8 mouse cellular contexts compared by ENCODE assay signal in the genomic region with DNA sequence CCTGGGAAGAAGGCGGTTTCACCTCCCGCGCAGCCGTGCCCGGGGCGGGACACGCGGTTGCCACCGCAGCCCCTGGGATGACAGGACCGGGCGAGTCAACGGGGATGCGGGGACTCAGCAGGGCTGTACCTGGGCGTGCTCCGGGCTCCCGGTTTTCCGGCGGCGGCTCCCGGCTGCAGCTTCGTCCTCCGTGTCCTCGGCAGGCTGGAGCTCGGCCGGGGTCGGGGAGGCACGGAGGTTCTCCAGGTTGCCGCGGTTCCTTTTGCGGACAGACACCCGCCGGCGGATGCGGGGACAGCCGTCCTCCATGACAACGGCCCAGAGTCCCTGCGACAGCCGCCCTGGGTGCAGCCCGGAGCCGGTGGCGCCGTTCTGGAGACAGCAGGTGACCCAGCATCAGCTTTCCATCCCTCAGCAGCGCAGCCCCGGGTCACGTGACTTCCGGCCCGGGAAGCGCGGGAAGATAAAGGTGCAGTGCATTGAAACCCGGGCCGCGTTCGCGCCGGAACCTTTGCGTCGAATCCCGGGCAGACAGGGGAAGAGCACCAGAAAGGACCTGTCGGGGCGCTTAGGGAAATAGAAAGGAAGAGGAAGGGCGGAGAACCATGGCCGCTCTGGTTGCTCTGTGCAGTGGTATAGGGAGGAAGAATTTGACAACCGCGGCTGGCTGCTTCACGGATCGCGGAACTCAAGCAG. TPM values are rescaled to one million over a fixed set of nuclear protein-coding genes. Genes with fewer than 3 reads are reported as not detected.
DNase-seq lines count a peak whose midpoint lies in the region; ATAC-seq and TF ChIP-seq lines count a peak whose summit lies in the region.

A gene (minus strand): TSS at position 434 of the 696 bp plus-strand sequence.
A gene (plus strand): TSS at position 463 of the 696 bp plus-strand sequence.

- 0 out of 2 replicates have a peak, but pooled peaks have one; percentile 21 for TF ChIP-seq POLR2A in bone marrow macrophage, adult 2 months (IDR thresholded peaks at IDR 0.05; ENCODE audit: borderline replicate concordance, low read depth, low read length)
- peak; percentile 76 for TF ChIP-seq POLR2A in embryonic fibroblast, embryonic 13.5 days (IDR thresholded peaks at IDR 0.05; ENCODE audit: low read depth, low read length)

- ATAC-seq in kidney, embryonic 15.5 days (replicated peaks; ENCODE audit: low FRiP score), result peak; percentile 97
- ATAC-seq in monocyte, adult 5-6 weeks (replicated peaks; ENCODE audit: insufficient number of reproducible peaks, low FRiP score, low TSS enrichment, poor library complexity, severe bottlenecking), result peak; percentile 93

- no peaks in the 10 kb centered on the region for H3K27me3 ChIP-seq in heart, embryonic 10.5 days (ENCODE audit: insufficient read depth, poor library complexity, severe bottlenecking)
- H3K27me3 ChIP-seq in kidney, embryonic 15.5 days, result no peaks in the 10 kb centered on the region

- peaks cover 2% of the 10 kb centered on the region; the same call in 1 of the 2 replicates for H3K4me1 ChIP-seq in bone marrow macrophage, adult 2 months (ENCODE audit: control insufficient read depth, insufficient read depth, low read length)
- H3K4me1 ChIP-seq in embryonic fibroblast, embryonic 13.5 days (ENCODE audit: control insufficient read depth, insufficient read depth, low read length), result no peaks in the 10 kb centered on the region
- peaks cover 9% of the 10 kb centered on the region for H3K4me1 ChIP-seq in heart, embryonic 10.5 days
- peaks cover 10% of the 10 kb centered on the region for H3K4me1 ChIP-seq in kidney, embryonic 15.5 days

- H3K36me3 ChIP-seq in heart, embryonic 10.5 days, result peaks cover 40% of the 10 kb centered on the region
- H3K36me3 ChIP-seq in kidney, embryonic 15.5 days, result peaks cover 52% of the 10 kb centered on the region

- peak within 1 kb of the TSS; percentile 91 for H3K4me2 ChIP-seq in kidney, embryonic 15.5 days

- 0 out of 2 replicates have a peak within 1 kb of the TSS, but pooled peaks have one; percentile 13 for H3K27ac ChIP-seq in bone marrow macrophage, adult 2 months (ENCODE audit: insufficient read depth, low read depth, low read length)
- no peak within 1 kb of the TSS for H3K27ac ChIP-seq in embryonic fibroblast, embryonic 13.5 days (ENCODE audit: insufficient read depth, low read length)
- H3K27ac ChIP-seq in heart, embryonic 10.5 days, result peak within 1 kb of the TSS; percentile 86
- H3K27ac ChIP-seq in kidney, embryonic 15.5 days, result no peak within 1 kb of the TSS

- peak within 1 kb of the TSS; percentile 90 for H3K4me3 ChIP-seq in bone marrow macrophage, adult 2 months (ENCODE audit: insufficient read depth, low read length)
- H3K4me3 ChIP-seq in embryonic fibroblast, embryonic 13.5 days (ENCODE audit: insufficient read depth, low read length), result peak within 1 kb of the TSS; percentile 86
- peak within 1 kb of the TSS; percentile 85 for H3K4me3 ChIP-seq in heart, embryonic 10.5 days
- peak within 1 kb of the TSS; percentile 88 for H3K4me3 ChIP-seq in kidney, embryonic 15.5 days (replicated peaks)

- under 1% methylated on average over 67 of the region's 67 CpGs for WGBS in heart, embryonic 10.5 days
- WGBS in kidney, embryonic 15.5 days, result under 1% methylated on average over 64 of the region's 67 CpGs

- H3K9ac ChIP-seq in kidney, embryonic 15.5 days, result peak within 1 kb of the TSS; percentile 75

- H3K9me3 ChIP-seq in heart, embryonic 10.5 days, result no peaks in the 10 kb centered on the region
- H3K9me3 ChIP-seq in kidney, embryonic 15.5 days (replicated peaks), result no peaks in the 10 kb centered on the region

- TF ChIP-seq CTCF in bone marrow macrophage, adult 2 months (IDR thresholded peaks at IDR 0.05; ENCODE audit: low read depth, low read length), result no peak
- TF ChIP-seq CTCF in embryonic fibroblast, embryonic 13.5 days (IDR thresholded peaks at IDR 0.05; ENCODE audit: borderline replicate concordance, insufficient read depth, low read length), result no peak

- DNase-seq in A20 (ENCODE audit: low read depth, low spot score) (peak; percentile 97), liver (peak; percentile 95)
- DNase-seq in heart, embryonic 10.5 days (ENCODE audit: low spot score), result peak; percentile 97
- DNase-seq in spleen, postnatal 4 days (ENCODE audit: low spot score in 2 of 2), result peak; percentile 91 to 95

RNA-seq across cellular contexts. Expression of the first gene that starts in this region (rescaled TPM):
- 2.5 and 8.2 TPM in 2 replicates for polyA plus RNA-seq in bone marrow macrophage, adult 2 months (2012; ENCODE audit: insufficient read depth, insufficient read length, missing spikeins)
- polyA plus RNA-seq in embryonic fibroblast, embryonic 13.5 days (2011; ENCODE audit: insufficient read length, low read depth, missing spikeins), result 6.9 and 7.0 TPM in 2 replicates
- 16.5 and 17.7 TPM in 2 replicates for polyA plus RNA-seq in heart, embryonic 10.5 days (2016; fragmentation: Nextera tagmentation; extraction: Ambion mirVana)
- polyA plus RNA-seq in kidney, embryonic 15.5 days (2015; fragmentation: Nextera tagmentation; extraction: Ambion mirVana), result 14.2 and 15.4 TPM in 2 replicates
- 10.3 to 17.1 TPM (median 11.7 TPM) in 3 replicates for total RNA-seq in monocyte, adult 5-6 weeks (2017)

RNA-seq across cellular contexts. Expression of the second gene that starts in this region (rescaled TPM):
- 141 and 142 TPM in 2 replicates for polyA plus RNA-seq in bone marrow macrophage, adult 2 months (2012; ENCODE audit: insufficient read depth, insufficient read length, missing spikeins)
- 121 and 122 TPM in 2 replicates for polyA plus RNA-seq in embryonic fibroblast, embryonic 13.5 days (2011; ENCODE audit: insufficient read length, low read depth, missing spikeins)
- 159 and 182 TPM in 2 replicates for polyA plus RNA-seq in heart, embryonic 10.5 days (2016; fragmentation: Nextera tagmentation; extraction: Ambion mirVana)
- 164 and 177 TPM in 2 replicates for polyA plus RNA-seq in kidney, embryonic 15.5 days (2015; fragmentation: Nextera tagmentation; extraction: Ambion mirVana)
- total RNA-seq in monocyte, adult 5-6 weeks (2017), result 84.3 to 144 TPM (median 142 TPM) in 3 replicates

Comparison
In these comparisons a context has a peak if more than half of its experiments do, and no peak if none do; other contexts are left out.
1. H3K27ac ChIP-seq: peak in bone marrow macrophage, adult 2 months (single experiment) and heart, embryonic 10.5 days (single experiment); none in embryonic fibroblast, embryonic 13.5 days (single experiment) and kidney, embryonic 15.5 days (single experiment).
2. Peak in every context shown above with its lines, with median percentiles within 50 percentile points of each other: DNase-seq and H3K4me3 ChIP-seq.